8 mouse cellular contexts compared by ENCODE assay signal in genomic region chr13:45507274-45508229, GRCm38 (mm10). TPM values are rescaled to one million over a fixed set of nuclear protein-coding genes. Genes with fewer than 3 reads are reported as not detected.
DNase-seq lines count a peak whose midpoint lies in the region; ATAC-seq lines count a peak whose summit lies in the region.

TSS of gene Gmpr (plus strand) at chr13:45507444.

- ATAC-seq in hindbrain, embryonic 15.5 days (ENCODE audit: low FRiP score, low read depth) = peak; percentile 87
- ATAC-seq in megakaryocyte, adult 5-6 weeks (ENCODE audit: poor library complexity, severe bottlenecking) = peak; percentile 65
- ATAC-seq in inflammation-experienced regulatory T-cells, adult 6 months = no peak

- peak within 1 kb of the TSS; percentile 59 for H3K4me3 ChIP-seq in hindbrain, embryonic 15.5 days

- peak; percentile 90 for DNase-seq in ZHBTc4 (ENCODE audit: low read depth, low spot score)
- peak; percentile 76 to 84 for DNase-seq in cerebellum, postnatal 10 days
- DNase-seq in gastrocnemius, adult 18-20 months (ENCODE audit: low spot score) = peak; percentile 70
- DNase-seq in left cerebral cortex, adult 8-10 months (ENCODE audit: low spot score in 2 of 2) = peak; percentile 63 to 84
- peak; percentile 83 for DNase-seq in right cerebral cortex, postnatal 14 days

- H3K9ac ChIP-seq in hindbrain, embryonic 15.5 days = peak within 1 kb of the TSS; percentile 62

- peaks cover 18% of the 10 kb centered on the region for H3K4me1 ChIP-seq in hindbrain, embryonic 15.5 days (replicated peaks)

- no peaks in the 10 kb centered on the region for H3K27me3 ChIP-seq in hindbrain, embryonic 15.5 days

- peak within 1 kb of the TSS; percentile 78 for H3K27ac ChIP-seq in hindbrain, embryonic 15.5 days (replicated peaks)

- H3K36me3 ChIP-seq in hindbrain, embryonic 15.5 days = no peaks in the 10 kb centered on the region

- under 1% methylated on average over 63 of the region's 63 CpGs for WGBS in hindbrain, embryonic 15.5 days

- H3K4me2 ChIP-seq in hindbrain, embryonic 15.5 days = peak within 1 kb of the TSS; percentile 89

- no peaks in the 10 kb centered on the region for H3K9me3 ChIP-seq in hindbrain, embryonic 15.5 days

RNA-seq across cellular contexts. Expression of gene Gmpr, which starts in this region (rescaled TPM):
- 100 to 1,000 TPM; 180 to 190 TPM for total RNA-seq in gastrocnemius, adult 18-20 months (2021)
- polyA plus RNA-seq in hindbrain, embryonic 15.5 days (2015; fragmentation: Nextera tagmentation; extraction: Ambion mirVana) = 35.5 and 36.0 TPM in 2 replicates
- total RNA-seq in left cerebral cortex, adult 8-10 months (2022) = 10 to 100 TPM; 56.1 to 59.2 (median 58.1) TPM
- total RNA-seq in megakaryocyte, adult 5-6 weeks (2015) = 1.7 and 2.0 TPM in 2 replicates
- total RNA-seq in megakaryocyte, adult 5-6 weeks (2017) = 1.0 and 1.1 TPM in 2 replicates
- polyA plus RNA-seq in inflammation-experienced regulatory T-cells, adult 6 months (2017; shearing (Covaris generic)) = under 1 TPM in 1 of 3 experiments, not detected in 2; 0.52 TPM

Comparison
In these comparisons a context has a peak if more than half of its experiments do, and no peak if none do; other contexts are left out.
1. RNA of gene Gmpr (total RNA-seq): 180 to 190 TPM in gastrocnemius, adult 18-20 months and 56.1 to 59.2 TPM in left cerebral cortex, adult 8-10 months; 1.0 to 2.0 TPM in megakaryocyte, adult 5-6 weeks; every median in the first group is over 10 times any median in the second.
2. RNA of gene Gmpr (polyA plus RNA-seq): 35.5 to 36.0 TPM in hindbrain, embryonic 15.5 days; 0.52 TPM in inflammation-experienced regulatory T-cells, adult 6 months; every median in the first group is over 10 times any median in the second.
3. Peak in every context shown above with its lines, with median percentiles within 50 percentile points of each other: DNase-seq.